Mouse (Mus musculus): ENCODE results near the gene Prpf3.

DNA sequence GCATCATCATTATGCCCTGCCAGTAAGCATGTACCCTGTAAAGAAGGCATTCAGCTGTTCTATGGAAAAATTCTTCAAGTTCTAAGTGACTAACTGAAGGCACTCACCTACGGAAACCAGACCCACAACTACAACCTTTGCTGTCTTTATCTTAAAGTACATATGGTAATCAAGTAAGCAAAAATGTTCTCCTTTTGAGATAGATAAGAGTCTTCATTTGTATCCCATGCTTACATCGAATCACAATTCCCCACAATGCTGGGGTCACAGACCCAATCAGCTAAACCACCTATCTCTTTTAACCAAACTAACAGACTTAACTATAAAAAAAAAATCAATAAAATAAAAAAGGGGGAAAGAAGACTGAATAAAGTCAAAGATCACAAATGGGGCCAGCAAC, 16.4 kb downstream of the Prpf3 start:
- TF ChIP-seq SRF (IDR thresholded peaks at IDR 0.05; ENCODE audit: control insufficient read depth, insufficient read length, low read depth): no peak
- TF ChIP-seq POLR2A (IDR thresholded peaks at IDR 0.05; ENCODE audit: insufficient read length, low read depth): no peak
- TF ChIP-seq USF1 (IDR thresholded peaks at IDR 0.05; ENCODE audit: low read depth): no peak
- TF ChIP-seq MAX (IDR thresholded peaks at IDR 0.05; ENCODE audit: low read depth): no peak
- no peak for TF ChIP-seq CEBPB (IDR thresholded peaks at IDR 0.05; ENCODE audit: insufficient read depth, poor library complexity, severe bottlenecking)
- no peak for TF ChIP-seq MYOD1 (IDR thresholded peaks at IDR 0.05; ENCODE audit: control insufficient read depth in 1 of 3, insufficient read length in 2 of 3, low read depth in 2 of 3)
- no peak for TF ChIP-seq POLR2AphosphoS2 (IDR thresholded peaks at IDR 0.05; ENCODE audit: insufficient read length, low read depth)

Measured in myocyte (in vitro differentiated cells).